Mouse (Mus musculus) hindbrain, embryonic 15.5 days (tissue): ENCODE results near the gene Mlip. TPM values are rescaled to one million over a fixed set of nuclear protein-coding genes. Genes with fewer than 3 reads are reported as not detected.

ENCODE experiments used
- polyA plus RNA-seq: library from polyadenylated mRNA; unstranded; fragments of >200 nt; fragmentation: Nextera tagmentation; extraction: Ambion mirVana; gene quantifications from 2 replicates; pipeline ENCODE4 v1.2.1, GENCODE M21; 2015

The Mlip gene
- polyA plus RNA-seq, 1 experiment from 2014 or later: 1.8 TPM

Other genes starting within 250 kb of the Mlip start
- 4.3 and 5.9 TPM in 2 replicates for gene Lrrc1, start 191.9 kb upstream of the Mlip start, polyA plus RNA-seq